Mouse (Mus musculus) limb, embryonic 13.5 days (tissue): ENCODE data around the gene Kcnq2. TPM values are rescaled to one million over a fixed set of nuclear protein-coding genes. Genes with fewer than 3 reads are reported as not detected.

Experiments
- ATAC-seq: fragments of 200-750 bp; cut with Nextera tagmentation; 2 replicates; pipeline ENCODE4 v1.8.0; 2017; ENCODE audit warnings: low read depth, moderate number of reproducible peaks, moderate TSS enrichment; ENCODE audit not compliant: low FRiP score
- H3K27ac ChIP-seq: fragments of 300-500 bp; sonication (generic); 2 replicates; pipeline ENCODE4 v1.5.1; 2015; ENCODE audit warnings: inconsistent platforms, mild to moderate bottlenecking, moderate library complexity
- H3K27me3 ChIP-seq: fragments of 300-500 bp; sonication (generic); 2 replicates; pipeline ENCODE4 v1.6.1; 2015; ENCODE audit warnings: mild to moderate bottlenecking, inconsistent platforms
- H3K36me3 ChIP-seq: fragments of 300-500 bp; sonication (generic); 2 replicates; pipeline ENCODE4 v1.6.1; 2015; ENCODE audit warnings: inconsistent platforms, mild to moderate bottlenecking, moderate library complexity
- H3K4me1 ChIP-seq: fragments of 300-500 bp; sonication (generic); 2 replicates; pipeline ENCODE4 v1.6.1; 2015; ENCODE audit warnings: inconsistent platforms
- H3K4me2 ChIP-seq: fragments of 300-500 bp; sonication (generic); replicated peaks from 2 replicates; pipeline ENCODE4 v1.6.1; 2015; ENCODE audit warnings: inconsistent platforms, mild to moderate bottlenecking, moderate library complexity
- H3K4me3 ChIP-seq: fragments of 300-500 bp; sonication (generic); 2 replicates; pipeline ENCODE4 v1.5.1; 2015; ENCODE audit warnings: moderate library complexity, mild to moderate bottlenecking, inconsistent platforms
- H3K9ac ChIP-seq: fragments of 300-500 bp; sonication (generic); 2 replicates; pipeline ENCODE4 v1.6.1; 2015; ENCODE audit warnings: mild to moderate bottlenecking, inconsistent platforms
- H3K9me3 ChIP-seq: fragments of 300-500 bp; sonication (generic); 2 replicates; pipeline ENCODE4 v1.6.1; 2016; ENCODE audit warnings: inconsistent platforms
- WGBS: fragments of 180-500 bp; shearing (Covaris S2); methylation state at CpG from one replicate; pipeline ENCODE4 v1.1.7; 2015; 5-methylcytosine and 5-hydroxymethylcytosine counted together
- polyA plus RNA-seq: library from polyadenylated mRNA; unstranded; fragments of >200 nt; fragmentation: Nextera tagmentation; extraction: Ambion mirVana; gene quantifications from 2 replicates; pipeline ENCODE4 v1.2.1, GENCODE M21; 2015

Kcnq2 gene
- polyA plus RNA-seq, 1 experiment from 2014 or later, result 0.34 TPM

- Histone ChIP-seq H3K9me3 (no peaks in the 10 kb centered on the region), H3K36me3 (no peaks in the 10 kb centered on the region), H3K4me2 (peak within 1 kb of the TSS; percentile 63), H3K9ac (peak within 1 kb of the TSS; percentile 32; the same call in 1 of the 2 replicates), H3K4me1 (0 out of 2 replicates have a peak, but pooled peaks cover 6% of the 10 kb centered on the region), H3K27me3 (peaks cover 76% of the 10 kb centered on the region), H3K4me3 (peak within 1 kb of the TSS; percentile 38), H3K27ac (no peak within 1 kb of the TSS)
- WGBS, result 3% methylated on average over 55 of the region's 55 CpGs
- no peak for ATAC-seq
Measured at GRCm38 (mm10) chr2:181156248-181157121, 21.4 kb upstream of the Kcnq2 start, which contains the start of gene Eef1a2. Gene Eef1a2, minus strand, starts transcription at chr2:181157014.

- 62% methylated on average over 4 of the region's 4 CpGs for WGBS
- no peak for ATAC-seq
- Histone ChIP-seq H3K36me3 (no peaks in the 10 kb centered on the region), H3K9me3 (no peaks in the 10 kb centered on the region), H3K4me1 (0 out of 2 replicates have a peak, but pooled peaks cover 6% of the 10 kb centered on the region), H3K9ac (no peak overlapping the region), H3K4me3 (no peak overlapping the region), H3K4me2 (no peak overlapping the region), H3K27ac (no peak overlapping the region), H3K27me3 (peaks cover 83% of the 10 kb centered on the region)
Measured at GRCm38 (mm10) chr2:181155801-181156200, 20.7 kb upstream of the Kcnq2 start.

- H3K9ac ChIP-seq, result no peak overlapping the region
- H3K9me3 ChIP-seq, result no peaks in the 10 kb centered on the region
- no peak overlapping the region for H3K27ac ChIP-seq
- no peak overlapping the region for H3K4me3 ChIP-seq
- 81% methylated on average over 8 of the region's 8 CpGs for WGBS
- H3K36me3 ChIP-seq, result no peaks in the 10 kb centered on the region
- peaks cover 92% of the 10 kb centered on the region for H3K27me3 ChIP-seq
- ATAC-seq, result no peak
- 0 out of 2 replicates have a peak, but pooled peaks cover 6% of the 10 kb centered on the region for H3K4me1 ChIP-seq
- no peak overlapping the region for H3K4me2 ChIP-seq
Measured at GRCm38 (mm10) chr2:181154831-181155415, 19.8 kb upstream of the Kcnq2 start.

GRCm38 (mm10) chr2:181154361-181154760, 19.3 kb upstream of the Kcnq2 start:
- Histone ChIP-seq H3K27ac (no peak overlapping the region), H3K4me3 (no peak overlapping the region), H3K9me3 (no peaks in the 10 kb centered on the region), H3K27me3 (peaks cover 95% of the 10 kb centered on the region), H3K9ac (no peak overlapping the region), H3K4me2 (no peak overlapping the region), H3K4me1 (0 out of 2 replicates have a peak, but pooled peaks cover 6% of the 10 kb centered on the region), H3K36me3 (no peaks in the 10 kb centered on the region)
- 88% methylated on average over 3 of the region's 3 CpGs for WGBS
- ATAC-seq, result no peak

- Histone ChIP-seq H3K4me1 (0 out of 2 replicates have a peak, but pooled peaks cover 6% of the 10 kb centered on the region), H3K9me3 (no peaks in the 10 kb centered on the region), H3K9ac (no peak overlapping the region), H3K4me2 (no peak overlapping the region), H3K27ac (no peak overlapping the region), H3K36me3 (no peaks in the 10 kb centered on the region), H3K4me3 (no peak overlapping the region), H3K27me3 (peaks cover 95% of the 10 kb centered on the region)
- ATAC-seq, result no peak
- WGBS, result 7% methylated on average over 1 of the region's 1 CpGs
Measured at GRCm38 (mm10) chr2:181153837-181154236, 18.7 kb upstream of the Kcnq2 start.

- no peaks in the 10 kb centered on the region for H3K36me3 ChIP-seq
- no peak for ATAC-seq
- no peak overlapping the region for H3K9ac ChIP-seq
- H3K4me2 ChIP-seq, result no peak overlapping the region
- H3K27me3 ChIP-seq, result peaks cover 95% of the 10 kb centered on the region
- H3K4me3 ChIP-seq, result no peak overlapping the region
- H3K9me3 ChIP-seq, result no peaks in the 10 kb centered on the region
- H3K27ac ChIP-seq, result no peak overlapping the region
- 74% methylated on average over 1 of the region's 1 CpGs for WGBS
- peaks cover 12% of the 10 kb centered on the region for H3K4me1 ChIP-seq
Measured at GRCm38 (mm10) chr2:181153131-181153530, 18.0 kb upstream of the Kcnq2 start.

- no peak overlapping the region for H3K4me3 ChIP-seq
- H3K4me2 ChIP-seq, result no peak overlapping the region
- peaks cover 95% of the 10 kb centered on the region for H3K27me3 ChIP-seq
- H3K4me1 ChIP-seq, result peaks cover 16% of the 10 kb centered on the region
- H3K36me3 ChIP-seq, result no peaks in the 10 kb centered on the region
- H3K9me3 ChIP-seq, result no peaks in the 10 kb centered on the region
- WGBS, result 95% methylated on average over 17 of the region's 17 CpGs
- H3K9ac ChIP-seq, result no peak overlapping the region
- no peak for ATAC-seq
- no peak overlapping the region for H3K27ac ChIP-seq
Measured at GRCm38 (mm10) chr2:181152701-181153100, 17.6 kb upstream of the Kcnq2 start.

- Histone ChIP-seq H3K36me3 (no peaks in the 10 kb centered on the region), H3K4me3 (no peak overlapping the region), H3K9me3 (no peaks in the 10 kb centered on the region), H3K4me1 (peaks cover 16% of the 10 kb centered on the region), H3K27me3 (peaks cover 92% of the 10 kb centered on the region), H3K4me2 (no peak overlapping the region), H3K27ac (no peak overlapping the region), H3K9ac (no peak overlapping the region)
- no peak for ATAC-seq
- 63% methylated on average over 6 of the region's 6 CpGs for WGBS
Measured at GRCm38 (mm10) chr2:181150281-181150680, 15.2 kb upstream of the Kcnq2 start.

GRCm38 (mm10) chr2:181148318-181148955, 13.3 kb upstream of the Kcnq2 start:
- no peak for ATAC-seq
- peak overlapping the region; percentile 55; the same call in 1 of the 2 replicates for H3K9ac ChIP-seq
- WGBS, result 15% methylated on average over 31 of the region's 31 CpGs
- peaks cover 16% of the 10 kb centered on the region for H3K4me1 ChIP-seq
- no peaks in the 10 kb centered on the region for H3K9me3 ChIP-seq
- H3K36me3 ChIP-seq, result no peaks in the 10 kb centered on the region
- H3K27ac ChIP-seq, result no peak overlapping the region
- peaks cover 84% of the 10 kb centered on the region for H3K27me3 ChIP-seq
- H3K4me3 ChIP-seq, result peak overlapping the region; percentile 51
- H3K4me2 ChIP-seq, result peak overlapping the region; percentile 91

GRCm38 (mm10) chr2:181147546-181148317, 12.6 kb upstream of the Kcnq2 start:
- under 1% methylated on average over 47 of the region's 61 CpGs for WGBS
- peaks cover 85% of the 10 kb centered on the region for H3K27me3 ChIP-seq
- peak overlapping the region; percentile 55; the same call in 1 of the 2 replicates for H3K9ac ChIP-seq
- H3K27ac ChIP-seq, result no peak overlapping the region
- H3K4me2 ChIP-seq, result peak overlapping the region; percentile 91
- peaks cover 16% of the 10 kb centered on the region for H3K4me1 ChIP-seq
- H3K9me3 ChIP-seq, result no peaks in the 10 kb centered on the region
- peak; percentile 41; the same call in 1 of the 2 replicates for ATAC-seq
- H3K36me3 ChIP-seq, result no peaks in the 10 kb centered on the region
- H3K4me3 ChIP-seq, result peak overlapping the region; percentile 51

- Histone ChIP-seq H3K4me3 (peak overlapping the region; percentile 51), H3K27ac (no peak overlapping the region), H3K27me3 (peaks cover 82% of the 10 kb centered on the region), H3K9ac (no peak overlapping the region; the same call in 1 of the 2 replicates), H3K36me3 (no peaks in the 10 kb centered on the region), H3K4me1 (peaks cover 16% of the 10 kb centered on the region), H3K9me3 (no peaks in the 10 kb centered on the region), H3K4me2 (peak overlapping the region; percentile 91)
- ATAC-seq, result no peak
- WGBS, result 50% methylated on average over 4 of the region's 4 CpGs
Measured at GRCm38 (mm10) chr2:181146976-181147545, 12.0 kb upstream of the Kcnq2 start.
